Mouse (Mus musculus) spleen, adult 2 months (tissue): ENCODE results near the gene Gse1.

Source experiments
- CTCF ChIP-seq: fragments of 200-500 bp; IDR thresholded peaks from 2 replicates; pipeline ENCODE4 v1.5.1; 2011; ENCODE audit warnings: mild to moderate bottlenecking, inconsistent platforms; ENCODE audit not compliant: insufficient read depth, insufficient read length, insufficient replicate concordance; ENCODE audit errors: extremely low read depth
- POLR2A ChIP-seq: fragments of 200-500 bp; IDR thresholded peaks from 2 replicates; pipeline ENCODE4 v1.6.1; 2011; ENCODE audit warnings: low read depth, low read length, inconsistent platforms

DNA sequence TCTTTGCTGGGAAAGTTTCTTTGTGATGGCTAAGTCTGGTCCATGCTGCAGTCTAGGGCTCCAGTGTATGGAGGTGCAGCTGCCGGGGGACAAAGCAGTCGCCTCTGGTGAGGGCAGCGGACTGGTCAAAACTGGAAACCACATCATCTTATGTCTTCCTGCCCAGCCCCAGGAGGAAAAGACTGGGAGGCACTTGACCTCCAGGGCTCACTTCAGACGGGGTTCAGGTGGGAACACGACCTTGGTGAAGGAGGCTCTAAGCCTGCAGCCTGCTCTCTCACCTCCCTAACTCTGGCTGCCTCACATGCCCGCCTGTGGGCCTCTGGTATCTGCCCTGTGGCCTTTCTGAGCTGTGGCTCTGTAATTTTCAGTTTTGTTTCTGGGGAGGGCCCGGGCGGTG, 305.8 kb downstream of the Gse1 start:
- TF ChIP-seq POLR2A (no peak), CTCF (no peak)
